25 mouse cellular contexts compared by ENCODE assay signal in genomic region chr4:100842629-100843028, GRCm38 (mm10).
DNase-seq lines count a peak whose midpoint lies in the region; ATAC-seq and TF ChIP-seq lines count a peak whose summit lies in the region.
"Had no signal": no experiment of that assay in that cellular context is flagged by ENCODE, and none has a peak within 500 bp of the region (broad histone marks: within the 10 kb centered on the region; RNA-seq: fewer than 3 reads in every experiment).

No protein-coding gene starts in this region.

- H3K4me2 ChIP-seq in hindbrain, embryonic 13.5 days: no peak overlapping the region
- no peak overlapping the region for H3K4me2 ChIP-seq in hindbrain, embryonic 16.5 days (ENCODE audit: low read length)
- no peak overlapping the region for H3K4me2 ChIP-seq in midbrain, embryonic 14.5 days (ENCODE audit: low read length)
- H3K4me2 ChIP-seq: heart, embryonic 11.5 days; limb, embryonic 15.5 days; lung, embryonic 15.5 days; neural tube, embryonic 15.5 days; stomach, embryonic 15.5 days had no signal

- no peak overlapping the region for H3K9ac ChIP-seq in hindbrain, embryonic 13.5 days
- no peak overlapping the region for H3K9ac ChIP-seq in hindbrain, embryonic 16.5 days (ENCODE audit: low read depth, low read length)
- no peak overlapping the region for H3K9ac ChIP-seq in ES-E14 (ENCODE audit: insufficient read depth, low read depth, low read length, poor library complexity, severe bottlenecking)
- H3K9ac ChIP-seq in midbrain, embryonic 14.5 days (replicated peaks; ENCODE audit: low read length): no peak overlapping the region
- H3K9ac ChIP-seq: limb, embryonic 15.5 days; liver, embryonic 14.5 days; lung, embryonic 15.5 days; neural tube, embryonic 15.5 days; stomach, embryonic 15.5 days had no signal

- no peaks in the 10 kb centered on the region for H3K36me3 ChIP-seq in hindbrain, embryonic 13.5 days
- H3K36me3 ChIP-seq in hindbrain, embryonic 16.5 days (ENCODE audit: control insufficient read depth, insufficient read depth, low read length): no peaks in the 10 kb centered on the region
- no peaks in the 10 kb centered on the region for H3K36me3 ChIP-seq in ES-E14 (ENCODE audit: control insufficient read depth, insufficient read depth, low read length, poor library complexity, severe bottlenecking)
- no peaks in the 10 kb centered on the region for H3K36me3 ChIP-seq in midbrain, embryonic 14.5 days (ENCODE audit: control insufficient read depth, insufficient read depth, low read length)
- H3K36me3 ChIP-seq: limb, embryonic 15.5 days; lung, embryonic 15.5 days; neural tube, embryonic 15.5 days; stomach, embryonic 15.5 days had no signal

- peak; percentile 47 for DNase-seq in ES-E14 (ENCODE audit: low read depth, low spot score)
- DNase-seq in embryo, embryonic 10.5 days (ENCODE audit: low spot score): peak; percentile 34
- no peak for DNase-seq in midbrain, embryonic 14.5 days
- no peak for DNase-seq in left cerebral cortex, adult 11 months (ENCODE audit: low spot score)
- DNase-seq in cerebellum, adult 18-20 months: no peak
- DNase-seq: adrenal gland, postnatal 25 days; cerebellum, adult 9-11 months; gastrocnemius, postnatal 10 days; heart, postnatal 10 days; kidney, adult 11 months; kidney, postnatal 4 days; left cerebral cortex, postnatal 4 days; lung, postnatal 4 days; right cerebral cortex, adult 18-20 months; right cerebral cortex, postnatal 4 days; thymus, postnatal 4 days had no signal

- H3K9me3 ChIP-seq in hindbrain, embryonic 13.5 days: no peaks in the 10 kb centered on the region
- no peaks in the 10 kb centered on the region for H3K9me3 ChIP-seq in hindbrain, embryonic 16.5 days (ENCODE audit: control insufficient read depth, low read length)
- H3K9me3 ChIP-seq in ES-E14 (ENCODE audit: control insufficient read depth, insufficient read depth, low read depth, low read length): no peaks in the 10 kb centered on the region
- H3K9me3 ChIP-seq in midbrain, embryonic 14.5 days (ENCODE audit: control insufficient read depth, low read length): no peaks in the 10 kb centered on the region
- H3K9me3 ChIP-seq: limb, embryonic 15.5 days; lung, embryonic 15.5 days; neural tube, embryonic 15.5 days; stomach, embryonic 15.5 days had no signal

- no peak for ATAC-seq in hindbrain, embryonic 13.5 days (ENCODE audit: low FRiP score)
- no peak for ATAC-seq in hindbrain, embryonic 16.5 days
- ATAC-seq in midbrain, embryonic 14.5 days (ENCODE audit: low FRiP score, low TSS enrichment): no peak
- no peak for ATAC-seq in monocyte, adult 5-6 weeks (replicated peaks; ENCODE audit: insufficient number of reproducible peaks, low FRiP score, low TSS enrichment, poor library complexity, severe bottlenecking)

- no peaks in the 10 kb centered on the region for H3K27me3 ChIP-seq in hindbrain, embryonic 13.5 days
- no peaks in the 10 kb centered on the region for H3K27me3 ChIP-seq in hindbrain, embryonic 16.5 days (replicated peaks; ENCODE audit: control insufficient read depth, insufficient read depth, low read length)
- H3K27me3 ChIP-seq in midbrain, embryonic 14.5 days (ENCODE audit: control insufficient read depth, insufficient read depth, low read length): no peaks in the 10 kb centered on the region
- H3K27me3 ChIP-seq: limb, embryonic 15.5 days; lung, embryonic 15.5 days; neural tube, embryonic 15.5 days; stomach, embryonic 15.5 days had no signal

- H3K4me3 ChIP-seq in hindbrain, embryonic 13.5 days: no peak overlapping the region
- no peak overlapping the region for H3K4me3 ChIP-seq in hindbrain, embryonic 16.5 days (ENCODE audit: low read length)
- H3K4me3 ChIP-seq in ES-E14 (ENCODE audit: insufficient read depth in 1 of 2, low read depth in 1 of 2, low read length in 2 of 2, poor library complexity in 1 of 2, severe bottlenecking in 1 of 2): no peak overlapping the region
- H3K4me3 ChIP-seq in midbrain, embryonic 14.5 days (replicated peaks; ENCODE audit: low read depth, low read length): no peak overlapping the region
- H3K4me3 ChIP-seq: limb, embryonic 15.5 days; lung, embryonic 15.5 days; neural tube, embryonic 15.5 days; stomach, embryonic 15.5 days had no signal

- WGBS in hindbrain, embryonic 13.5 days: 28% methylated on average over 5 of the region's 5 CpGs
- WGBS in hindbrain, embryonic 16.5 days: 27% methylated on average over 5 of the region's 5 CpGs
- WGBS in midbrain, embryonic 14.5 days: 9% methylated on average over 5 of the region's 5 CpGs

- H3K27ac ChIP-seq in hindbrain, embryonic 13.5 days: peak overlapping the region; percentile 40; the same call in 1 of the 2 replicates
- no peak overlapping the region for H3K27ac ChIP-seq in hindbrain, embryonic 16.5 days (ENCODE audit: low read depth, low read length)
- H3K27ac ChIP-seq in ES-E14 (ENCODE audit: insufficient read depth, low read depth, low read length, poor library complexity, severe bottlenecking): no peak overlapping the region
- H3K27ac ChIP-seq in midbrain, embryonic 14.5 days (replicated peaks; ENCODE audit: low read depth, low read length): peak overlapping the region; percentile 47
- H3K27ac ChIP-seq: limb, embryonic 15.5 days; liver, embryonic 14.5 days; lung, embryonic 15.5 days; neural tube, embryonic 15.5 days; stomach, embryonic 15.5 days had no signal

- in situ Hi-C loops in ES-E14 (cut with MboI; ENCODE audit: low sequenced_read_pairs in 2 of 2, unreplicated experiment in 2 of 2): no loop called here

- H3K4me1 ChIP-seq in hindbrain, embryonic 13.5 days (replicated peaks): peaks cover 32% of the 10 kb centered on the region
- H3K4me1 ChIP-seq in hindbrain, embryonic 16.5 days (ENCODE audit: control insufficient read depth, insufficient read depth, low read depth, low read length): peaks cover 6% of the 10 kb centered on the region
- H3K4me1 ChIP-seq in ES-E14 (ENCODE audit: control insufficient read depth in 2 of 2, insufficient read depth in 2 of 2, low read length in 2 of 2, poor library complexity in 1 of 2): no peaks in the 10 kb centered on the region
- peaks cover 24% of the 10 kb centered on the region for H3K4me1 ChIP-seq in midbrain, embryonic 14.5 days (ENCODE audit: control insufficient read depth, insufficient read depth, low read length)

TF ChIP-seq in ES-E14, 5 proteins besides CTCF, POLR2A, EP300 and RAD21:
- TF ChIP-seq CHD2 (IDR thresholded peaks at IDR 0.05; ENCODE audit: low read depth, low read length) (no peak), HCFC1 (IDR thresholded peaks at IDR 0.05; ENCODE audit: borderline replicate concordance, insufficient read depth, low read length) (no peak), MAFK (IDR thresholded peaks at IDR 0.05; ENCODE audit: insufficient read depth, low read depth, low read length) (no peak), ZC3H11A (IDR thresholded peaks at IDR 0.05; ENCODE audit: borderline replicate concordance, low read depth, low read length) (no peak), ZNF384 (IDR thresholded peaks at IDR 0.05; ENCODE audit: low read depth, low read length) (no peak)

Comparison
In these comparisons a context has a peak if more than half of its experiments do, and no peak if none do; other contexts are left out.
1. H3K27ac ChIP-seq: peak in hindbrain, embryonic 13.5 days (single experiment) and midbrain, embryonic 14.5 days (single experiment); none in hindbrain, embryonic 16.5 days (single experiment) and ES-E14 (single experiment).
2. DNase-seq: peak in ES-E14 (single experiment) and embryo, embryonic 10.5 days (single experiment); none in midbrain, embryonic 14.5 days (single experiment), left cerebral cortex, adult 11 months (single experiment) and cerebellum, adult 18-20 months (0 of 2).